Mouse (Mus musculus) myocyte (in vitro differentiated cells): ENCODE measurements around the gene Map4k1.

Source experiments
- CEBPB ChIP-seq: IDR thresholded peaks from 2 replicates; pipeline ENCODE4 v1.6.1; 2011; ENCODE audit warnings: mild to moderate bottlenecking, moderate library complexity; ENCODE audit not compliant: poor library complexity, insufficient read depth, severe bottlenecking
- E2F4 ChIP-seq: IDR thresholded peaks from one replicate; pipeline ENCODE4 v1.6.1; 2011; ENCODE audit warnings: mild to moderate bottlenecking, control low read depth, moderate library complexity; ENCODE audit not compliant: insufficient read depth
- MAX ChIP-seq: IDR thresholded peaks from one replicate; pipeline ENCODE4 v1.6.1; 2011; ENCODE audit warnings: low read depth, mild to moderate bottlenecking, control low read depth
- POLR2A ChIP-seq: IDR thresholded peaks from one replicate; pipeline ENCODE4 v1.6.1; 2011; ENCODE audit warnings: low read depth, mild to moderate bottlenecking, control low read depth, moderate library complexity; ENCODE audit not compliant: insufficient read length

- no peak for TF ChIP-seq CEBPB
- TF ChIP-seq POLR2A, result no peak
- no peak for TF ChIP-seq E2F4
- no peak for TF ChIP-seq MAX
Measured at GRCm38 (mm10) chr7:29029690-29030656, 48.1 kb downstream of the Map4k1 start.
